Mouse (Mus musculus) brain, embryonic 14.5 days (tissue): ENCODE results near the gene Chgb.

Experiments
- CTCF ChIP-seq: fragments of 200-500 bp; IDR thresholded peaks from 2 replicates; pipeline ENCODE4 v1.5.1; 2012; ENCODE audit warnings: inconsistent platforms, mild to moderate bottlenecking, moderate library complexity, borderline replicate concordance; ENCODE audit not compliant: insufficient read depth, insufficient read length; ENCODE audit errors: extremely low read depth
- POLR2A ChIP-seq: fragments of 200-500 bp; IDR thresholded peaks from 2 replicates; pipeline ENCODE4 v1.6.1; 2012; ENCODE audit warnings: mild to moderate bottlenecking, inconsistent platforms, borderline replicate concordance; ENCODE audit not compliant: poor library complexity, insufficient read depth, insufficient read length, severe bottlenecking; ENCODE audit errors: extremely low read depth

- no peak for TF ChIP-seq CTCF
- no peak for TF ChIP-seq POLR2A
Observed at GRCm38 (mm10) chr2:132784039-132784438, 3.0 kb downstream of the Chgb start.
